Comparison of ENCODE assay signal across 13 mouse cellular contexts in genomic region chr8:110673168-110673567, GRCm38 (mm10). TPM values are rescaled to one million over a fixed set of nuclear protein-coding genes. Genes with fewer than 3 reads are reported as not detected.
A peak's percentile ranks its signal among the peaks of the same experiment; 100 is the strongest.
DNase-seq lines count a peak whose midpoint lies in the region; ATAC-seq and TF ChIP-seq lines count a peak whose summit lies in the region.
"Had no signal": no experiment of that assay in that cellular context is flagged by ENCODE, and none has a peak within 500 bp of the region (broad histone marks: within the 10 kb centered on the region; RNA-seq: fewer than 3 reads in every experiment).

No protein-coding gene starts in this region.

- TF ChIP-seq EP300 in liver, postnatal 0 days (IDR thresholded peaks at IDR 0.05; ENCODE audit: low read depth): no peak

- no peak overlapping the region for H3K4me2 ChIP-seq in embryonic facial prominence, embryonic 13.5 days
- no peak overlapping the region for H3K4me2 ChIP-seq in liver, postnatal 0 days (ENCODE audit: low read depth, low read length)

- 44% methylated on average over 2 of the region's 2 CpGs for WGBS in embryonic facial prominence, embryonic 13.5 days
- 81% methylated on average over 2 of the region's 2 CpGs for WGBS in embryonic facial prominence, embryonic 10.5 days
- WGBS in liver, postnatal 0 days (ENCODE audit: insufficient replicate concordance): 55% methylated on average over 2 of the region's 2 CpGs

- H3K9me3 ChIP-seq in embryonic facial prominence, embryonic 13.5 days: no peaks in the 10 kb centered on the region
- H3K9me3 ChIP-seq in embryonic facial prominence, embryonic 10.5 days: no peaks in the 10 kb centered on the region
- H3K9me3 ChIP-seq in liver, postnatal 0 days (ENCODE audit: low read length): no peaks in the 10 kb centered on the region
- H3K9me3 ChIP-seq: limb, embryonic 10.5 days had no signal

- H3K4me3 ChIP-seq in embryonic facial prominence, embryonic 13.5 days: no peak overlapping the region
- H3K4me3 ChIP-seq in embryonic facial prominence, embryonic 10.5 days: no peak overlapping the region
- no peak overlapping the region for H3K4me3 ChIP-seq in liver, postnatal 0 days (ENCODE audit: low read depth, low read length)
- H3K4me3 ChIP-seq: limb, embryonic 10.5 days had no signal

- no peaks in the 10 kb centered on the region for H3K27me3 ChIP-seq in embryonic facial prominence, embryonic 13.5 days
- no peaks in the 10 kb centered on the region for H3K27me3 ChIP-seq in embryonic facial prominence, embryonic 10.5 days (replicated peaks; ENCODE audit: low read depth, poor library complexity, severe bottlenecking)
- no peaks in the 10 kb centered on the region for H3K27me3 ChIP-seq in liver, postnatal 0 days (ENCODE audit: insufficient read depth, low read length)

- peaks cover 20% of the 10 kb centered on the region for H3K36me3 ChIP-seq in embryonic facial prominence, embryonic 13.5 days
- peaks cover 80% of the 10 kb centered on the region for H3K36me3 ChIP-seq in embryonic facial prominence, embryonic 10.5 days (replicated peaks)
- H3K36me3 ChIP-seq in liver, postnatal 0 days (replicated peaks; ENCODE audit: insufficient read depth, low read length): peaks cover 13% of the 10 kb centered on the region

- DNase-seq in embryonic facial prominence, embryonic 10.5 days (ENCODE audit: low spot score): no peak
- no peak for DNase-seq in liver, postnatal 0 days
- DNase-seq in liver: no peak
- peak; percentile 20 to 41 for DNase-seq in kidney, adult 8-10 months
- peak; percentile 70 for DNase-seq in lung, postnatal 10 days
- no peak for DNase-seq in cerebellum, adult 8-10 months
- no peak for DNase-seq in yolk sac, embryonic 10.5 days (ENCODE audit: low spot score)
- DNase-seq: cerebellum, adult 2 months; embryo, embryonic 11 days; heart, postnatal 10 days; midbrain, embryonic 14.5 days had no signal

- no peak overlapping the region for H3K9ac ChIP-seq in embryonic facial prominence, embryonic 13.5 days
- no peak overlapping the region for H3K9ac ChIP-seq in liver, postnatal 0 days (replicated peaks)

- H3K27ac ChIP-seq in embryonic facial prominence, embryonic 13.5 days: peak overlapping the region; percentile 72
- no peak overlapping the region for H3K27ac ChIP-seq in embryonic facial prominence, embryonic 10.5 days (replicated peaks)
- no peak overlapping the region for H3K27ac ChIP-seq in liver, postnatal 0 days (ENCODE audit: low read depth)

- no peak for ATAC-seq in embryonic facial prominence, embryonic 13.5 days (ENCODE audit: insufficient number of reproducible peaks, insufficient read depth, low FRiP score, low TSS enrichment, low read depth)
- ATAC-seq in liver, postnatal 0 days: peak; percentile 38

- no peak for TF ChIP-seq CTCF in liver, postnatal 0 days (IDR thresholded peaks at IDR 0.05; ENCODE audit: low read depth)

- H3K4me1 ChIP-seq in embryonic facial prominence, embryonic 13.5 days: peaks cover 65% of the 10 kb centered on the region
- H3K4me1 ChIP-seq in embryonic facial prominence, embryonic 10.5 days: peaks cover 19% of the 10 kb centered on the region
- no peaks in the 10 kb centered on the region for H3K4me1 ChIP-seq in liver, postnatal 0 days (ENCODE audit: insufficient read depth)

RNA-seq across cellular contexts. Expression of gene Mtss1l, which starts 48.1 kb away (rescaled TPM):
- 11.0 and 12.6 TPM in 2 replicates for polyA plus RNA-seq in embryonic facial prominence, embryonic 13.5 days (2015; fragmentation: Nextera tagmentation; extraction: Ambion mirVana)
- polyA plus RNA-seq in embryonic facial prominence, embryonic 10.5 days (2016; fragmentation: Nextera tagmentation; extraction: Ambion mirVana): 6.6 and 7.2 TPM in 2 replicates
- 0.95 and 1.2 TPM in 2 replicates for polyA plus RNA-seq in liver, postnatal 0 days (2015; fragmentation: Nextera tagmentation; extraction: Ambion mirVana)

RNA-seq across cellular contexts. Expression of gene Vac14, which starts 54.8 kb away (rescaled TPM):
- polyA plus RNA-seq in embryonic facial prominence, embryonic 13.5 days (2015; fragmentation: Nextera tagmentation; extraction: Ambion mirVana): 15.1 and 19.8 TPM in 2 replicates
- 26.2 and 27.3 TPM in 2 replicates for polyA plus RNA-seq in embryonic facial prominence, embryonic 10.5 days (2016; fragmentation: Nextera tagmentation; extraction: Ambion mirVana)
- polyA plus RNA-seq in liver, postnatal 0 days (2015; fragmentation: Nextera tagmentation; extraction: Ambion mirVana): 5.5 and 6.5 TPM in 2 replicates

Comparison
In these comparisons a context has a peak if more than half of its experiments do, and no peak if none do; other contexts are left out.
1. DNase-seq: peak in kidney, adult 8-10 months (2 of 2) and lung, postnatal 10 days (single experiment); none in embryonic facial prominence, embryonic 10.5 days (single experiment), liver, postnatal 0 days (single experiment), liver (single experiment), cerebellum, adult 8-10 months (single experiment) and yolk sac, embryonic 10.5 days (single experiment).